Mouse (Mus musculus): ENCODE data around the gene Sox5.

DNA sequence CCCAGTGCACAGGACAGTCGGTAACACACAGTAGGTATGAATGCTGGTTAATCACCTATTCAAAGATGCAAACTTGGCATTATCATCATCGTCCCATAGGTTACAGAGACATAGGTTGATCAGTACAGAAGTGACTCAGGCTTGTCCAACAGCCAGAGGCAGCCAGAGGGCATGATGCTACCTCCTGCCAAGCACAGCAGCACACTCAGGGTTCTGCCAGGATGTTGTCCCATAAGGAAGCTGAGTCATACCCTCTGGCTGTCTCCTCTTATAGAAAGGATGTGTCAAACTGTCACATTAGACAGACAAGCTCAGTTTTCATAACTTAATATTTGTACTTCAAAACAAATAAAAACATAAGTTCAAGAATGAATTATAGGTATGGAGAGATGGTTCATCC lies 923.2 kb downstream of the Sox5 start:
- TF ChIP-seq POLR2A (IDR thresholded peaks at IDR 0.05; ENCODE audit: extremely low read depth, insufficient read depth, low read length) (no peak), CTCF (IDR thresholded peaks at IDR 0.05; ENCODE audit: extremely low read depth, insufficient read depth, low read length) (no peak)

All from cortical plate, adult 2 months (tissue).